Mouse (Mus musculus) inflammation-experienced regulatory T-cells, adult 6 months (primary cell): ENCODE data around the gene Ttc30b. TPM values are rescaled to one million over a fixed set of nuclear protein-coding genes. Genes with fewer than 3 reads are reported as not detected.
"Not testable (repeated sequence)": the region's sequence is repeated elsewhere in the genome, so short reads cannot be mapped to it uniquely, and the experiment has no call there.

ENCODE experiments used
- ATAC-seq: one replicate; pipeline ENCODE4 v1.8.0; 2017
- polyA plus RNA-seq, 3 experiments: library from polyadenylated mRNA; unstranded; fragments of 100-300 nt; shearing (Covaris generic); gene quantifications; one replicate each; pipeline ENCODE4 v1.2.1; 2017

Ttc30b gene
- polyA plus RNA-seq, 3 experiments from 2014 or later = 0.74 to 2.6 (median 1.7) TPM

DNA sequence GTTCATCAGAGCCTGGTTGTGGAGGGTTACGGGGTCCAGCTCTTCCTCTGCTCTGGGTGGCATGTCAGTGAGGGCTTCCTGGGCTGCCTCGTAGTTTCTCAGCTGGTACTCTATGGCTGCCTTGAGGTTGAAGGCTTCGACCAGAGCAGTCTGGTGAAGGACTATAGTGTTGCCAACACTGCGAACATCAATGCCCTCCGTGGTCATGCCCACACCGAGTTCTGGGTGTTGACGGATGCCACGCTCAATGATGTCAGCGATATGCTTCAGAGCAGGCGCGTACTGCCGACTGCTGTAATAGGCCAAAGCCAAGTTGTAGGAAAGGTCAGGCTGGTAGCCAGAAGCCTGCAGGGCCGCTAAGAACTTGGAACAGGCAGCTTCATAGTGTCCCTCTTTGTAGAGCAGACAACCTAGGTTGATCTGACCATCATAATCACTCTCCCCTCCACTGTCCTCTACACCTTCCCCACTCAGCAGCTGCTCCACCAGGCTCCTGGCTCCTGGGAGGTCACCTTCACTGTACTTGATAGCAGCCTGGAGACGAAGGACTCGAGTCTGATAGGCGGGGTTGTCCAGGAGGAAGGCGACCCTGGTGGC, 767 bp downstream of the Ttc30b start:
- ATAC-seq = not testable (repeated sequence)

GRCm38 (mm10) chr2:75936685-75937084, 1.7 kb downstream of the Ttc30b start:
- not testable (repeated sequence) for ATAC-seq

- ATAC-seq = no peak
These were observed 4.8 kb downstream of the Ttc30b start for GRCm38 (mm10) chr2:75933541-75933940.

DNA sequence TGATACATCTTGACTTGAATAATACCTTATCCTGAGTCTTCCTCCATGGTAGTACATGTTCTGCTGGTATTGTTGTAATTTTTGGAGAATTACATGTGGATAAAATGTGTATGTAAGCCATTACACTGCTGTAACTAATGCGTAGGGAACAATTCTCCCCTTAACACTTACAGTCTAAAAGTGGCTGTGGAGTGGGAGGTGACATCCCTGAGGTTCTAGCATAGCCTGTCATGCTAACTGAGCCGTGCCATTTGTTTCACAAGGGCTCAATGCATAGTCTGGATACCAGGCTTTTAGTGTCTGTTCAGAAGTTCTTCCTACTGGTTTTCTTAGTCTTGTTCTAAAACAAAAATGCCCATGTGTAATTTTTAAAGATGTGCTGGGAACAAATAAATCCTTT, 7.4 kb downstream of the Ttc30b start:
- no peak for ATAC-seq

DNA sequence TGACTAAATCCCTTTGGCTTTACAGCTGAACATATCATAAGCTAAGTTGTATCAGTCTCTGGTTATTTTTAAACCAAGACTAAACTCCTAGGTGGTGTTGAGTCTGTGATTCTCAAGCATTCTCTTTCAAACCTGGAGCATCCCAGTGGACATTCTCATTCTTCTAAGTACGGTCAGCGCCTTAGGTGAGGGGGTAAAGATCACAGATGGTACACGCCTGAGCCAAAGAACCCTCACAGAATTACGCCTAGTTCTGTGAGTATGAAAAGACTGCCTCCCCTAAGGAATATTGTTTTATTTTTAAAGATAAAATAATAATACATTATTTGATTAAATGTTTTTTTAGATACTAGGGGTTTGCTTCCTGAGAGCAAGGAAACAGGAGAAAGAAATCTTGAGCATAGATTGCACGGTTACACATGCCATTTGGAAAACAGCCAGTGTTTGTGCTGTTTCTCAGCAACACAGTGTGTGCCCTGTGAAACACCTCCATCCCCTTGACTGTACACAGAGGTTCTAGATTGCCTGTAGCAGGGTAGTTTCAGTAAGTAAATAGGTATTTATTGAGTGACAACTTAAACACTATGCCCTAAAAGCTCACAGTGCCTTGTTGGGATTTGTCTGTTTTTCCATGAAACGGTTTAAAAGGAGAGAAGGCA, 8.5 kb downstream of the Ttc30b start:
- no peak for ATAC-seq

DNA sequence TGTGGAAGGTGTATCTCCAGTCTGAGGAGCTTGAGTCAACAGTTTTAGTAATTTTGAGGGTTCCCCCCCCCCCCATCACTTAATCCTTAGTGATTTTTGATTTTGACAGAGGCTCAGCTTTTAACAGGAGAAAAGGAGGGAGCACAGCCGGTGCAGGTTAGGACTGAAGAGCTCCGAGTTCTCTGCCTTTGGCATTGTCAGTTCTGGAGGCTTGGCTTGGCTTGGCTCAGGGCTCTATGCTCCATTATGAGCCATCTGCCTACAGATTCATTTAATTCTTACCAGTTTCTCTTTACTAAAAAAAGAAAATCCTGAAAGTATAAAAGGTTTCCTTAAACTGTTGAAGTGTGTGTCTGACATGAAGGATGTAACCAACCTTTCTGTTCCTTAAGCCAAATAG, 9.2 kb downstream of the Ttc30b start:
- no peak for ATAC-seq

- no peak for ATAC-seq
These were observed 10.4 kb downstream of the Ttc30b start for GRCm38 (mm10) chr2:75928011-75928410.

DNA sequence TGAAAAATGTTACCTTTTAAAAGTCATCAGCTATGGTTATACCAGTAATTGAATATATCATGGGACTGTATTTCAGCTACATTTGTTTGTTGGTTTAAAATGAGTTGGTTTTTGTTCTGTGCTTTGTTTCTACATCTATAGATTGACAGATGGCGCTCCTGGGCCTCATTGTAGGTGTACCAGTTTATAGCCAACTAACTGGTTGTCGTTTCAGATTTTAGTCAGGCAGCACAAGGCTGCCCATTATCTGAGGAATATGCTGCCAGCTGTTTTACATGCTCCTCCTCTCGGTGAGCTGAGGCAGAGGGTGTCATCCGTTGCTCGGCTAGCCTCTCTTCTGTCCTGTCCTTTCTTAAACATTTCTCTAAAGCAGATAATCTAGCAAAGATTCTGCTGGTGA, 12.3 kb downstream of the Ttc30b start:
- no peak for ATAC-seq

GRCm38 (mm10) chr2:75923807-75924340, 14.5 kb downstream of the Ttc30b start:
- no peak for ATAC-seq

DNA sequence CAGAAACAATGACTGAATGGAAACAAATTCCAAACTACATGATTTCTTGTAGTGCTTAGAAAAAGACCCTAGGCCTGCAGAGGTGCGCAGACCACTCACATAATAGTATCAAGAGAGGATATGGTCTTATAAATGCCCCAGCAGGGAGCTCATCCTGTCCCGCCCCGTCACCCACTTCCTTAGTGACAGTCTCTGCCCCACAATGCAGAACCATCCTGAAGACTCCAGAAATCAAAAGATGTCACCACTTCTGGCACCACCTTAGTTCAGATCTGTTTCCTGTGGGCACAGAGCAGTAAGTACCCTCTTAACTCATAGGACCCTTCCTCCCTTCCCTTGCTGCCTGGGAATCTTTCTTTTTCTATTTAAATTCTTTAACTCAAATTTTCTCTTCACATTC, 23.3 kb downstream of the Ttc30b start:
- ATAC-seq = peak; percentile 46

DNA sequence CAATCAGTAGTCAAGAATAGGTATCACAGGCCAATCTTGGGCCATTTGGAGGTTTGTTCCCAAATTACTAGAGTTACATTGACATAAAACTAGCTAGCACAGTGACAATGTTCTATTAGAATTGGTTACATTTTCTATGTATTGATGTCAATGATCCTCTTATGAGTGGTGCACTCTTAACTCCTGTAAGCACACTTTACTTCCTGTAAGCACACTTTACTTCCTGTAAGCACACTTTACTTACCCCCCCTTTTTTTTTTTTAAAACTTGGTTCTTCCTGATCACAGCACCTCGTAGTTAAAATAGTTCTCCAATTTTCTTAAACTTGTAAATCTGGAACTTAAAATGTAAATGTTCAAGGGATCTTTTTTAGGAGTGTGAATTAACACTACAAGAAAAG, 31.2 kb downstream of the Ttc30b start:
- peak; percentile 79 for ATAC-seq

- ATAC-seq = no peak
These were observed 36.5 kb downstream of the Ttc30b start for GRCm38 (mm10) chr2:75901869-75902268.

DNA sequence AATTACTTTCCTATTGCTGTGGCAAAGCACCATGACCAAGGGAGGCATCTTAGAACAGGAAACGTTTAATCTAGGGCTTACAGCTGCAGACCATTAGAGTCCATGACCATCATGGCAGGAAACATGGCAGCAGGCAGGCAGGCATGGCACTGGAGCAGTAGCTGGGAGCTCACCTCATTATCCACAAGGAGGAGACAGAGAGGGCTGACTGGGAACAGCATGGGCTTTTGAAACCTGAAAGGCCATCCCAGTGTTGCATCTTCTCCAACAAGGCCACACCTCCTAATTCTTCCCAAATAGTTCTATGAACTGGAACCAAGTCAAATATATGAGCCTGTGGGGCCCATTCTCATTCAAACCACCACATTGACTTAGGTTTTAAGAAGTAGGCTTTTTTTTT, 38.1 kb downstream of the Ttc30b start:
- no peak for ATAC-seq

DNA sequence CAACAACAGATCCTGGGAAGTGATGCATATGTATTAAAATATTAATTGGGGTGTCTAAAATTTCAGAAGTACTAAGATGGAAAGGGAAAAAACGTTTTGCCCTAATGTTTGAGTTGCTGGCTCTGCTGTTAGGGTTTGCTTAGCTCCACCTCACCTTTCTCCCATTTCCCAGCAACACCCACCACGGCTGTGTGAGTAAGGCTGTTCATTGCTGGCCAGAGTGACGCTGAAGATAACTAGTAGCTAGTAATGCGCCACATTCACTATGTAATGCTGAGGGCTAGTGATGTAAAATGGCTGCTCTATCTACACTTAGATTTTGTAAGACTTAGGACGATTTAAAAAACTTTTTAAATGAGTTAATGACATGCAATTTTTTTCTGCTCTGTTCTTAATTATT, 42.7 kb downstream of the Ttc30b start:
- no peak for ATAC-seq

GRCm38 (mm10) chr2:75891981-75892380, 46.4 kb downstream of the Ttc30b start:
- peak; percentile 91 for ATAC-seq

Other genes starting within 250 kb of the Ttc30b start
- gene Nfe2l2, start 233.9 kb downstream of the Ttc30b start, polyA plus RNA-seq = 10 to 100 TPM; 37.2 to 54.1 (median 46.1) TPM
- gene Agps, start 106.4 kb downstream of the Ttc30b start, polyA plus RNA-seq = 10 to 100 TPM; 17.6 to 25.3 (median 18.5) TPM
- gene Ttc30a2, start 39.6 kb upstream of the Ttc30b start, polyA plus RNA-seq = not detected
- 1 to 10 TPM in 1 of 3 experiments, under 1 TPM in 2; 0.54 to 1.1 (median 0.71) TPM for gene Ttc30a1, start 43.4 kb upstream of the Ttc30b start, polyA plus RNA-seq